Mouse (Mus musculus) limb, embryonic 13.5 days (tissue): Measurements from ENCODE around the gene Vamp4. TPM values are rescaled to one million over a fixed set of nuclear protein-coding genes. Genes with fewer than 3 reads are reported as not detected.
"Not testable (repeated sequence)": the region's sequence is repeated elsewhere in the genome, so short reads cannot be mapped to it uniquely, and the experiment has no call there.

ENCODE experiments used
- ATAC-seq: fragments of 200-750 bp; cut with Nextera tagmentation; 2 replicates; pipeline ENCODE4 v1.8.0; 2017; ENCODE audit warnings: low read depth, moderate number of reproducible peaks, moderate TSS enrichment; ENCODE audit not compliant: low FRiP score
- H3K27ac ChIP-seq: fragments of 300-500 bp; sonication (generic); 2 replicates; pipeline ENCODE4 v1.5.1; 2015; ENCODE audit warnings: inconsistent platforms, mild to moderate bottlenecking, moderate library complexity
- H3K27me3 ChIP-seq: fragments of 300-500 bp; sonication (generic); 2 replicates; pipeline ENCODE4 v1.6.1; 2015; ENCODE audit warnings: mild to moderate bottlenecking, inconsistent platforms
- H3K36me3 ChIP-seq: fragments of 300-500 bp; sonication (generic); 2 replicates; pipeline ENCODE4 v1.6.1; 2015; ENCODE audit warnings: inconsistent platforms, mild to moderate bottlenecking, moderate library complexity
- H3K4me1 ChIP-seq: fragments of 300-500 bp; sonication (generic); 2 replicates; pipeline ENCODE4 v1.6.1; 2015; ENCODE audit warnings: inconsistent platforms
- H3K4me2 ChIP-seq: fragments of 300-500 bp; sonication (generic); replicated peaks from 2 replicates; pipeline ENCODE4 v1.6.1; 2015; ENCODE audit warnings: inconsistent platforms, mild to moderate bottlenecking, moderate library complexity
- H3K4me3 ChIP-seq: fragments of 300-500 bp; sonication (generic); 2 replicates; pipeline ENCODE4 v1.5.1; 2015; ENCODE audit warnings: moderate library complexity, mild to moderate bottlenecking, inconsistent platforms
- H3K9ac ChIP-seq: fragments of 300-500 bp; sonication (generic); 2 replicates; pipeline ENCODE4 v1.6.1; 2015; ENCODE audit warnings: mild to moderate bottlenecking, inconsistent platforms
- H3K9me3 ChIP-seq: fragments of 300-500 bp; sonication (generic); 2 replicates; pipeline ENCODE4 v1.6.1; 2016; ENCODE audit warnings: inconsistent platforms
- WGBS: fragments of 180-500 bp; shearing (Covaris S2); methylation state at CpG from one replicate; pipeline ENCODE4 v1.1.7; 2015; 5-methylcytosine and 5-hydroxymethylcytosine counted together
- polyA plus RNA-seq: library from polyadenylated mRNA; unstranded; fragments of >200 nt; fragmentation: Nextera tagmentation; extraction: Ambion mirVana; gene quantifications from 2 replicates; pipeline ENCODE4 v1.2.1, GENCODE M21; 2015

Gene Vamp4
- polyA plus RNA-seq, 1 experiment from 2014 or later = 88.7 TPM

DNA sequence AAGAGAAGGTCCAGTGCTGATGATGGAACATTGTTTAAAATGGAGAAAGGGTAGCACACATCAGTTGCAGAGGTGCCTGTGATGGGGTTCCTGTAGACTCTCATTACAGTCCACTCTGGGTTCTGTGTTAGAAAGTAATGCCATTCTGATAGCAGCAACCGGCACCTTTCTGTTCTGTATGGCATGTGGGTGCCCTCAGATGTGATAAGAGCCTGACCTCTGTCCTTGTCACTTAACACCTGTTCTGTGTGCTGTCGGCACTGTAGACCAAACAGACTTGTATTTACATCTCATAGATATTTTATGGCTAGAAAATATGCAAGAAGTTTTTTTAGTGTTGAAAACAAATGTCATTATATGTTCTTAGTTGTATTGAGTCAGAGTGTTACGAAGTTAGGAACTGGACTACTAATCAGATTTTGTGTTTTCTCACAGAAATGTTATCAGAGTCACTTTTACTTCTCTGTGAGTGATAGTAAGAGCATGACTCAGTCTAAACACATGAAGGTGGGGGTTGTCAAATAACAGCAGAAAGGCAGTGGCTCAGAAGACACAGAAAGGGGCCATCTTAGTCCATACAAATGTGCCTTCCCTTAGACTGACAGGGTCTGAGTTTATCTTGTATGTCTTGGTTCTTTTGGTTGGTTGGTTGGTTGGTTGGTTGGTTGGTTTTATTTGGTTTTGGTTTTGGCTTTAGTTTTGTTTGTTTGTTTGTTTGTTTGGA lies 27.2 kb downstream of the Vamp4 start:
- WGBS = 79% methylated on average over 3 of the region's 3 CpGs
- Histone ChIP-seq H3K9me3 (no peaks in the 10 kb centered on the region), H3K27me3 (no peaks in the 10 kb centered on the region), H3K4me1 (no peaks in the 10 kb centered on the region), H3K36me3 (peaks cover 64% of the 10 kb centered on the region), H3K27ac (no peak overlapping the region), H3K4me3 (no peak overlapping the region), H3K4me2 (no peak overlapping the region), H3K9ac (no peak overlapping the region)
- ATAC-seq = no peak

DNA sequence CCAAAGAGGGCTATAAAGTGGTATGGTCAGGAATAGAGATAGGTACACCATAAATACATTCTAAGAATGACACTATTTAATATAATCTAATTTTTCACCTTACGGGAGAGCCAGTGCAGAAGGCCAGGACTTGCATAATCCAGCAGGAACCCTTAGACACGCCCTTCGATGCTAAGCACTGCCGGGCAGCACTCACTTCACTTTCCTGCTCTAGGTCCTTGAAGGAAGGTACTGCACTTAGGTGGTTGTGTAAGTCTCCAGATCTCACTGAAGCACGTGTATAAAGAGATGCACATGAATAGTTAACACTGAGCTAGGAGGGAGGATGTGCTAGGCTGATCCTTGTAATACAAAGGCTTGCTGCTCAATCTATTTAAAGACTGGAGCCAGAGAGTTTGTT lies 29.3 kb downstream of the Vamp4 start:
- no peak overlapping the region for H3K9ac ChIP-seq
- peaks cover 64% of the 10 kb centered on the region for H3K36me3 ChIP-seq
- 89% methylated on average over 5 of the region's 5 CpGs for WGBS
- no peak overlapping the region for H3K4me2 ChIP-seq
- H3K9me3 ChIP-seq = 0 out of 2 replicates have a peak, but pooled peaks cover 2% of the 10 kb centered on the region
- no peaks in the 10 kb centered on the region for H3K4me1 ChIP-seq
- H3K4me3 ChIP-seq = no peak overlapping the region
- no peak overlapping the region for H3K27ac ChIP-seq
- no peaks in the 10 kb centered on the region for H3K27me3 ChIP-seq
- no peak for ATAC-seq

DNA sequence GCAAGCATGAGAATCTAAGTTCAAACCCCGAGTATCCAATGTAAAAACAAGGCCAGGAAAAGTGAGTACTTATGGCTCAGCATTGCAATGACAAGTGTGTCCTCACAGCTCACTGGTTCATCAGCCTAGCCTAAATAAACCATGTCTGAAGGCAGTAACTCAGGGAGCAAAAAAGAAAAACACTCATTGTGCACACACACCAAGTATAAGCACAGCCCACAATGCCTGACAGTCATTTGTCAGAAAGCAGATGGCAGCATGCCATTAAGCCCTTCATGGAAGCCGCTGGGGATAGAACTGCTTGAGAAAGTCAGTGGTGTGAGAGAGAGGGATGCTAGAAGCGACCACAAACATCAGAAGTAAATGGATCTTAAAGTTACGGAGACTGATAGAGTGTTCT lies 31.0 kb downstream of the Vamp4 start:
- no peak overlapping the region for H3K27ac ChIP-seq
- ATAC-seq = no peak

DNA sequence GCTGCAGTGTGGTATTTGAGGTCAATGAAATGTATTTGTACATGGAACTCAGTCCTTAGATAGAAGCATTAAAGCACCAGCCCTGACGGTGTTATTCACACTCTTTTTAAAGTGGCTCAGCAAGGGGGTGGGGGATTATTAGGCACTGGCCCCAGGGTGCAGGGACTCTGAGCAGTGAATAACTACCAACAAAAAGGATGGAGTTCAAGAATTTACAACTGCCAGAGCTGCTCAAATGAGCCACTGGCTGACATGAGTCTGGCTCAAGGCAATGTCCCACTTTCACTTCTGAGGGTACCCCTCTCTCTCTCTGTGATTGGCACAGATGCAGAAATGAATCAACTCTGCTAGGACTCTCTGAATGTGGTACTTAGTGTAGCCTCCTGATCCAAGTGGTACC lies 37.8 kb downstream of the Vamp4 start:
- Histone ChIP-seq H3K27ac (no peak overlapping the region), H3K27me3 (no peaks in the 10 kb centered on the region), H3K4me1 (no peaks in the 10 kb centered on the region), H3K9me3 (0 out of 2 replicates have a peak, but pooled peaks cover 1% of the 10 kb centered on the region), H3K4me2 (no peak overlapping the region), H3K36me3 (peaks cover 4% of the 10 kb centered on the region), H3K9ac (no peak overlapping the region), H3K4me3 (no peak overlapping the region)
- no peak for ATAC-seq
- 19% methylated on average over 1 of the region's 1 CpGs for WGBS

More for the DNA sequence above, 31.0 kb downstream of the Vamp4 start:
- WGBS = 82% methylated on average over 4 of the region's 4 CpGs
- Histone ChIP-seq H3K9ac (no peak overlapping the region), H3K9me3 (0 out of 2 replicates have a peak, but pooled peaks cover 2% of the 10 kb centered on the region), H3K36me3 (peaks cover 56% of the 10 kb centered on the region), H3K4me2 (no peak overlapping the region), H3K4me3 (no peak overlapping the region), H3K4me1 (no peaks in the 10 kb centered on the region), H3K27me3 (no peaks in the 10 kb centered on the region)

DNA sequence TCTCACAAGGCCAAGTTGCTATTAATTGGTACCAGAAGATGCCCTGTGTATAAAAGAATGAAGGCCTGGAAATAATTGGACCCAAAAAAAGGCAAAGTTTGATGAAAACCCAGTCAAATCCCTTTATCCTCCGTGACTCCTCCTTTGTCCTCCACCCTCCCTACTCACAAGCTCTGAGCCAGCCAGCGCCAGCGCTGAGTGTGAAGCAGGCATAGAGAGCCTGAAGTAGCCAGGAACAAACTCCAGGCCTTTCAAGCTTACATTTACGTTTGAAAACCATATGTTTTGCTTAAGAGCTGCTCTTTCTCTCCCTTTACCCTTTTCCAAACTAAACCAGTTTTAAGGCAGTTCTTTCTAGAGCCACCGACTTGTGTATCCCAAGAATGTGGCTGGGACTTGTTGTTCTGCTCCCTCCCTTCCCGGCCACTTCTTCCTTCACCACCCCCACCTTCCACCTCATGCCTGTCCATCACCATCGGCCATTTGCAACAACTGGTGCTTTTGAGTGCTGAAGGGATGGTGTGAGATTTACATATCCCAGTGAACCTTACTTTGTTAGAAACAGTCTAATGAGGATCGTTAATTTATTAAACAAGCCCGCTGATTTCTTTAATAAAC lies 39.4 kb downstream of the Vamp4 start:
- no peaks in the 10 kb centered on the region for H3K9me3 ChIP-seq
- H3K9ac ChIP-seq = no peak overlapping the region
- H3K4me1 ChIP-seq = no peaks in the 10 kb centered on the region
- H3K27ac ChIP-seq = no peak overlapping the region
- no peaks in the 10 kb centered on the region for H3K27me3 ChIP-seq
- H3K36me3 ChIP-seq = no peaks in the 10 kb centered on the region
- H3K4me2 ChIP-seq = no peak overlapping the region
- WGBS = 38% methylated on average over 9 of the region's 9 CpGs
- no peak for ATAC-seq
- no peak overlapping the region for H3K4me3 ChIP-seq

DNA sequence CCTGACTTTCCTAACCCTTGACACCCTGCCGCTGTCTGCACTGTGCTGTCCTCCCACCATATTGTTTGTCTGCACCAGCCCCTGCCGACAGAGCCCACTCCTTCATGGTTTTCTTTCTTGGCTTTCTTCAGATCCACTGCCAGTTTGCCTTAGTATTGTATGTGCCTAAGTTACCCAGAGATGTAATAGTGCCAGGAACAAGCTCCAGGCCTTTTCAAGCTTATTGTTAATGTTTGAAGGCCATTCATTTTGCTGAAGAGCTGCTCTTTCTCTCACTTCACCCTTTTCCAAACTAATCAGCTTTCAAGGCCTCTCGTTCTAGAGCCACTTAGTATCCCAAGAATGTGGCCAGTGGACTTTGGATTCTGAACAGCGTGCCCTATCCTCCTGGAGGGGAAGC lies 40.9 kb downstream of the Vamp4 start:
- 84% methylated on average over 4 of the region's 4 CpGs for WGBS
- ATAC-seq = no peak
- Histone ChIP-seq H3K9ac (no peak overlapping the region), H3K27ac (no peak overlapping the region), H3K4me3 (no peak overlapping the region), H3K4me1 (no peaks in the 10 kb centered on the region), H3K4me2 (no peak overlapping the region), H3K36me3 (no peaks in the 10 kb centered on the region), H3K9me3 (no peaks in the 10 kb centered on the region), H3K27me3 (no peaks in the 10 kb centered on the region)

DNA sequence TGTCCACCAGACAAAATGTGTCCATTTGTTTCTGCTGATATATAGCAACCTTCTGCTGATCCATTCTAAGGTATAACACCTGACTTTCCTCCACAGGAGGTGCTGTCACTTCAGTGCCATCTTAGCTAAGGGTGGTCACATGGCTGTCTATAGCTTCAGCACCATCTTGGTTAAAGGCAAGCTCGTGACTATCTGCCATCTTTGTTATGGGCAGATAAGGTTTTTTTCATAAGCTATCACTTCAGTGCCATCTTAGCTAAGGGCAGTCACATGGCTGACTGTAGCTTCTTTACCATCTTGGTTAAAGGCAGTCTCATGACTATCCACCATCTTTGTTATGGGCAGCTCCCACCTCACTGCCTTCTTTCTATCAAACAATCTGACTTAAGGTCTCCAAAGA lies 45.2 kb downstream of the Vamp4 start:
- H3K4me1 ChIP-seq = no peaks in the 10 kb centered on the region
- H3K27me3 ChIP-seq = no peaks in the 10 kb centered on the region
- H3K9ac ChIP-seq = no peak overlapping the region
- no peak for ATAC-seq
- H3K4me2 ChIP-seq = no peak overlapping the region
- no peaks in the 10 kb centered on the region for H3K36me3 ChIP-seq
- no peak overlapping the region for H3K4me3 ChIP-seq
- H3K9me3 ChIP-seq = no peaks in the 10 kb centered on the region
- WGBS = 85% methylated on average over 1 of the region's 1 CpGs
- H3K27ac ChIP-seq = no peak overlapping the region

DNA sequence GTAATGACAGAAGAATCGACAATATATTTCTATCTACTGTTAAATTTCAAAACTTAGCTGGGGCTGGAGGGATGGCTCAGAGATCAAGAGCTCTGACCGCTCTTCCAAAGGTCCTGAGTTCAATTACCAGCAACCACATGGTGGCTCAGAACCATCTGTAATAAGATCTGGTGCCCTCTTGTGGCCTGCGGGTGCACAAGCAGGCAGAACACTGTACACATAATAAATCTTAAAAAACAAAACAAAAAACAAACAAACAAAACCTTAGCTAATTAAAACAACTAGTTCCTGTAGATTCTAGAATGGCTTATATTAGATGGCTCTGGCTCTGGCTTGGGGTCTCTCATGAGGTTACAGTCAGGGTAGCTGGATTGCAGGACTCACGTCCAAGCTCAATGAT lies 50.2 kb downstream of the Vamp4 start:
- WGBS = 62% methylated on average over 4 of the region's 4 CpGs
- Histone ChIP-seq H3K9ac (no peak overlapping the region), H3K36me3 (no peaks in the 10 kb centered on the region), H3K9me3 (no peaks in the 10 kb centered on the region), H3K27ac (no peak overlapping the region), H3K4me2 (no peak overlapping the region), H3K4me3 (no peak overlapping the region), H3K27me3 (no peaks in the 10 kb centered on the region), H3K4me1 (no peaks in the 10 kb centered on the region)
- no peak for ATAC-seq

DNA sequence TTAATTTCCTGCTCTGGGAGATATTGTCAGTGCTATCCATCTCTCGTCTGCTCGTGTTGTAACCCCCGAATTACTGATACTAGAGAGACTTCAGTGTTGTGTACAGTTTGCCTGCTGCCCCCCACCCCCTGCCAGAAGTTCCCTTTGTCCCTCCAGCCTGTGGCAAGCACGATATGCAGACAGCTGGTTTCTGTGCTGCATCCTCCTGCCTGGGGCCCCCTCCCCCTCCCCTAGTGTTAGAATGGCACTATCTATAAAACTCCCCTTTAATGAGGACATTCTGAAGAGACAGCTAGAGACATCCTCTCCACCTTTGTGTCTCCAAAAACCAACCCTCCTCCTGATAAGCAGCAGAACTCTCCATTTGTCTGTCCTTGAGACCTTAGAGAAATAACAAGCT lies 53.6 kb downstream of the Vamp4 start:
- ATAC-seq = no peak

DNA sequence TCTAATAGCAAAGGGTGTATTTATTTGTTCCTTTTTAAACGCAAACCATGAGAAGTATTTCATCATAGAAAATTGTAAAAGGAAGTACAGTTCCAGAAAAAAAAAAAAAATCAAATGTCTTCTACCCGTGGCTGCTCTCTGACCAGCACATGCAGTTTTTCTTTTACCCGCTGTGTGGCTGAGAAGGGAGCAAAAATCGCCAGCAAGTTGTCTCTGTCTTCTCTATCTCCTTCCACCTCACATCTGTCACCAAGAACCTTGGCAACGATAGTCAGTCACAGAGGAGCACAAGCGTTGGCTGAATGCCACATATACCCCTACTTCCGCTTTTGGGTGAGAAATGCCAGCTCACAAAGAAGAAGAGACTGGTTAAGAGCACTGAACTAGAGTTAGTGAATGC lies 54.9 kb downstream of the Vamp4 start:
- Histone ChIP-seq H3K4me2 (no peak overlapping the region), H3K27ac (no peak overlapping the region), H3K4me3 (no peak overlapping the region), H3K4me1 (no peaks in the 10 kb centered on the region), H3K9me3 (no peaks in the 10 kb centered on the region), H3K36me3 (no peaks in the 10 kb centered on the region), H3K27me3 (no peaks in the 10 kb centered on the region), H3K9ac (no peak overlapping the region)
- 69% methylated on average over 7 of the region's 7 CpGs for WGBS
- no peak for ATAC-seq

More for the DNA sequence above, 53.6 kb downstream of the Vamp4 start:
- H3K9me3 ChIP-seq = no peaks in the 10 kb centered on the region
- no peak overlapping the region for H3K4me2 ChIP-seq
- no peak overlapping the region for H3K4me3 ChIP-seq
- H3K27me3 ChIP-seq = no peaks in the 10 kb centered on the region
- WGBS = 28% methylated on average over 4 of the region's 4 CpGs
- H3K36me3 ChIP-seq = no peaks in the 10 kb centered on the region
- H3K27ac ChIP-seq = no peak overlapping the region
- H3K4me1 ChIP-seq = no peaks in the 10 kb centered on the region
- no peak overlapping the region for H3K9ac ChIP-seq

DNA sequence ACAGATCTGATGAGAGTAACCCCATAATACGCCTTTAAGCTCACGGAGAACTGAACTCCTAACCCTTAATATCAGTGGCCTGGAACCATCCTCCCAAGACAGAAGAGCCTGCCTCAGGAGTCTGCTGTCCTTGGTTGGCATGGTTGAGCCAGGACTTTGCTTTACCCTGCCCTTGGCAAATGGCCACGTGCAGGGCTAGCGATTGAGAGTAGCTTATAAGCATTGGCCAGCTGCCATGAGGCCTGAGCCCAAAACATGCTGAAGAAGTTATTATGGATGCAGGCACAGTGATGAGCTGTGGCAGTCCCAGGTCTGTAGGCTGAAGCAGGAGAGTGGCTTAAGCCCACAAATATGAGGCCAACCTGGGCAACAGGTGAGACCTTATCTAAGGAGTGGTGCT lies 57.5 kb downstream of the Vamp4 start:
- 90% methylated on average over 4 of the region's 4 CpGs for WGBS
- not testable (repeated sequence) for H3K9ac ChIP-seq, ATAC-seq, H3K4me3 ChIP-seq, H3K36me3 ChIP-seq, H3K9me3 ChIP-seq, H3K4me1 ChIP-seq, H3K4me2 ChIP-seq, H3K27ac ChIP-seq, H3K27me3 ChIP-seq

DNA sequence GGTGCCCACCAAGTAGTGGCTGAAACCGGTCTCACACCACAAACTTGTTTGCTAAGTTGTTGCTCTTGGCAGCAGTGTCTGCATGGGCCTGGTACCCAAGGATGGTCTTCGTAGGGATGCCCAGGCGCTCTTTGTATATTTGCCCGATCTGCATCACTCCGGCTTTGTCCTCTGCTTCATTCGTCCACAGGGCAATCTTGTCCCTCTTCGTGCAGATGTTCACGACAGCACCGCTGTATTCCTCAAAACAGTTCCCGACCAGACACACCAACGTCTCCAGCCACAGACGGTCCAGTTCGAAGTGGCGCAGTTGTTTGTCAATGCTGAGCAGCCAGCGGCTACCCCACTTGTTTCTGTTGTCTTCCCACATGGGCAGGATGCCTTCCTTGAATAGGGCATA lies 58.0 kb downstream of the Vamp4 start:
- not testable (repeated sequence) for ATAC-seq, H3K36me3 ChIP-seq, H3K27ac ChIP-seq, H3K27me3 ChIP-seq, H3K4me2 ChIP-seq, H3K9ac ChIP-seq, H3K4me3 ChIP-seq, H3K4me1 ChIP-seq, H3K9me3 ChIP-seq
- WGBS = 95% methylated on average over 15 of the region's 15 CpGs
